Mouse (Mus musculus) heart, postnatal 0 days (tissue): ENCODE measurements around the gene Wdr45. TPM values are rescaled to one million over a fixed set of nuclear protein-coding genes. Genes with fewer than 3 reads are reported as not detected.

Experiments
- ATAC-seq: fragments of 200-750 bp; cut with Nextera tagmentation; 2 replicates; pipeline ENCODE4 v1.8.0; 2017; ENCODE audit warnings: low read depth, moderate number of reproducible peaks, moderate library complexity; ENCODE audit not compliant: insufficient read depth
- DNase-seq: peaks from one replicate; pipeline ENCODE4 v3.0.0-alpha.2; 2016; ENCODE audit warnings: low spot score
- H3K27ac ChIP-seq: fragments of 300-500 bp; sonication (generic); 2 replicates; pipeline ENCODE4 v1.5.1; 2014; ENCODE audit warnings: low read depth, mild to moderate bottlenecking
- H3K27me3 ChIP-seq: fragments of 300-500 bp; sonication (generic); 2 replicates; pipeline ENCODE4 v1.6.1; 2014; ENCODE audit warnings: low read length, mixed read lengths; ENCODE audit not compliant: control insufficient read depth, insufficient read depth
- H3K36me3 ChIP-seq: fragments of 300-500 bp; sonication (generic); replicated peaks from 2 replicates; pipeline ENCODE4 v1.6.1; 2014; ENCODE audit warnings: low read length, mixed read lengths; ENCODE audit not compliant: control insufficient read depth, insufficient read depth
- H3K4me1 ChIP-seq: fragments of 300-500 bp; sonication (generic); 2 replicates; pipeline ENCODE4 v1.6.1; 2014; ENCODE audit warnings: antibody characterized with exemption; ENCODE audit not compliant: control insufficient read depth, insufficient read depth
- H3K4me2 ChIP-seq: fragments of 300-500 bp; sonication (generic); 2 replicates; pipeline ENCODE4 v1.6.1; 2014; ENCODE audit warnings: low read depth, mild to moderate bottlenecking, low read length, moderate library complexity
- H3K4me3 ChIP-seq: fragments of 300-500 bp; sonication (generic); 2 replicates; pipeline ENCODE4 v1.5.1; 2014; ENCODE audit warnings: low read depth, low read length
- H3K9ac ChIP-seq: fragments of 300-500 bp; sonication (generic); replicated peaks from 2 replicates; pipeline ENCODE4 v1.6.1; 2014; ENCODE audit warnings: low read depth, low read length, mixed read lengths
- H3K9me3 ChIP-seq: fragments of 300-500 bp; sonication (generic); replicated peaks from 2 replicates; pipeline ENCODE4 v1.6.1; 2016; ENCODE audit warnings: low read length; ENCODE audit not compliant: control insufficient read depth
- CTCF ChIP-seq: IDR thresholded peaks from 2 replicates; pipeline ENCODE4 v1.5.1; 2016; ENCODE audit warnings: antibody characterized with exemption, control low read depth, low read depth
- EP300 ChIP-seq: IDR thresholded peaks from 2 replicates; pipeline ENCODE4 v1.6.1; 2016; ENCODE audit warnings: antibody characterized with exemption, low read depth
- WGBS: fragments of 180-500 bp; shearing (Covaris S2); extraction: QIAGEN DNeasy Blood & Tissue Kit; methylation state at CpG from one replicate; pipeline ENCODE4 v1.1.7; 2014; 5-methylcytosine and 5-hydroxymethylcytosine counted together
- polyA plus RNA-seq: library from polyadenylated mRNA; unstranded; fragments of >200 nt; fragmentation: Nextera tagmentation; extraction: Ambion mirVana; gene quantifications from 2 replicates; pipeline ENCODE4 v1.2.1, GENCODE M21; 2015
- total RNA-seq: library from RNA; depleted of rRNA; stranded (reverse); fragments of >200 nt; gene quantifications from 2 replicates; pipeline ENCODE4 v1.2.3, GENCODE M21; 2014; ENCODE audit warnings: low replicate concordance

Wdr45 gene
- total and polyA plus RNA-seq, 2 experiments from 2014 or later, result 27.1 to 52.7 TPM

GRCm38 (mm10) chrX:7672739-7673138 lies 41.4 kb upstream of the Wdr45 start:
- 40% methylated on average over 6 of the region's 6 CpGs for WGBS
- TF ChIP-seq EP300, result no peak
- TF ChIP-seq CTCF, result no peak
- H3K9ac ChIP-seq, result no peak overlapping the region
- H3K27ac ChIP-seq, result no peak overlapping the region
- no peak overlapping the region for H3K4me2 ChIP-seq
- DNase-seq, result no peak
- no peaks in the 10 kb centered on the region for H3K9me3 ChIP-seq
- H3K36me3 ChIP-seq, result peaks cover 8% of the 10 kb centered on the region
- no peak for ATAC-seq
- H3K4me3 ChIP-seq, result no peak overlapping the region
- 0 out of 2 replicates have a peak, but pooled peaks cover 12% of the 10 kb centered on the region for H3K4me1 ChIP-seq
- H3K27me3 ChIP-seq, result no peaks in the 10 kb centered on the region

GRCm38 (mm10) chrX:7673578-7674281 lies 40.4 kb upstream of the Wdr45 start:
- H3K36me3 ChIP-seq, result peaks cover 4% of the 10 kb centered on the region; the same call in 1 of the 2 replicates
- TF ChIP-seq CTCF, result no peak
- no peak for TF ChIP-seq EP300
- no peaks in the 10 kb centered on the region for H3K27me3 ChIP-seq
- WGBS, result 34% methylated on average over 12 of the region's 12 CpGs
- 0 out of 2 replicates have a peak overlapping the region, but pooled peaks have one; percentile 25 for H3K27ac ChIP-seq
- DNase-seq (no peak), ATAC-seq (no peak)
- peak overlapping the region; percentile 62 for H3K4me2 ChIP-seq
- H3K9me3 ChIP-seq, result no peaks in the 10 kb centered on the region
- H3K4me3 ChIP-seq, result no peak overlapping the region
- no peak overlapping the region for H3K9ac ChIP-seq
- H3K4me1 ChIP-seq, result 0 out of 2 replicates have a peak, but pooled peaks cover 12% of the 10 kb centered on the region

GRCm38 (mm10) chrX:7674284-7675000 lies 39.7 kb upstream of the Wdr45 start:
- Histone ChIP-seq H3K4me1 (0 out of 2 replicates have a peak, but pooled peaks cover 12% of the 10 kb centered on the region), H3K36me3 (no peaks in the 10 kb centered on the region), H3K27ac (peak overlapping the region; percentile 8; the same call in 1 of the 2 replicates), H3K9ac (peak overlapping the region; percentile 33; the same call in 1 of the 2 replicates), H3K4me2 (peak overlapping the region; percentile 62), H3K9me3 (no peaks in the 10 kb centered on the region), H3K27me3 (no peaks in the 10 kb centered on the region), H3K4me3 (peak overlapping the region; percentile 32)
- no peak for DNase-seq
- 18% methylated on average over 28 of the region's 28 CpGs for WGBS
- no peak for TF ChIP-seq EP300
- no peak for TF ChIP-seq CTCF
- ATAC-seq, result no peak

- H3K36me3 ChIP-seq, result no peaks in the 10 kb centered on the region
- ATAC-seq (no peak), DNase-seq (no peak)
- no peaks in the 10 kb centered on the region for H3K27me3 ChIP-seq
- H3K9me3 ChIP-seq, result no peaks in the 10 kb centered on the region
- peak overlapping the region; percentile 32 for H3K4me3 ChIP-seq
- H3K4me1 ChIP-seq, result 0 out of 2 replicates have a peak, but pooled peaks cover 12% of the 10 kb centered on the region
- no peak for TF ChIP-seq CTCF
- TF ChIP-seq EP300, result no peak
- H3K4me2 ChIP-seq, result peak overlapping the region; percentile 62
- H3K9ac ChIP-seq, result no peak overlapping the region
- WGBS, result 31% methylated on average over 10 of the region's 10 CpGs
- H3K27ac ChIP-seq, result no peak overlapping the region
Measured at GRCm38 (mm10) chrX:7675001-7675380, 39.1 kb upstream of the Wdr45 start.

GRCm38 (mm10) chrX:7678986-7679385 lies 35.1 kb upstream of the Wdr45 start:
- Histone ChIP-seq H3K27me3 (no peaks in the 10 kb centered on the region), H3K9ac (no peak overlapping the region), H3K4me1 (0 out of 2 replicates have a peak, but pooled peaks cover 5% of the 10 kb centered on the region), H3K36me3 (no peaks in the 10 kb centered on the region), H3K4me2 (peak overlapping the region; percentile 62; the same call in 1 of the 2 replicates), H3K9me3 (no peaks in the 10 kb centered on the region), H3K27ac (peak overlapping the region; percentile 57; the same call in 1 of the 2 replicates), H3K4me3 (no peak overlapping the region)
- TF ChIP-seq EP300, result no peak
- peak; percentile 10; the same call in 1 of the 2 replicates for TF ChIP-seq CTCF
- 33% methylated on average over 3 of the region's 3 CpGs for WGBS
- no peak for DNase-seq
- ATAC-seq, result no peak
